Mouse (Mus musculus) forebrain, embryonic 11.5 days (tissue): ENCODE measurements around the gene Depdc1b. TPM values are rescaled to one million over a fixed set of nuclear protein-coding genes. Genes with fewer than 3 reads are reported as not detected.

Source experiments
- ATAC-seq: fragments of 200-750 bp; cut with Nextera tagmentation; replicated peaks from 2 replicates; pipeline ENCODE4 v1.8.0; 2017; ENCODE audit warnings: moderate TSS enrichment; ENCODE audit not compliant: low FRiP score
- DNase-seq: peaks from one replicate; pipeline ENCODE4 v3.0.0-alpha.2; 2017; ENCODE audit warnings: low spot score
- H3K27ac ChIP-seq: fragments of 300-500 bp; sonication (generic); 2 replicates; pipeline ENCODE4 v1.5.1; 2014; ENCODE audit warnings: low read depth, low read length
- H3K27me3 ChIP-seq: fragments of 300-500 bp; sonication (generic); 2 replicates; pipeline ENCODE4 v1.6.1; 2014; ENCODE audit warnings: mild to moderate bottlenecking, low read length, mixed read lengths; ENCODE audit not compliant: control insufficient read depth, insufficient read depth
- H3K36me3 ChIP-seq: fragments of 300-500 bp; sonication (generic); 2 replicates; pipeline ENCODE4 v1.6.1; 2014; ENCODE audit warnings: mild to moderate bottlenecking, low read length, moderate library complexity, mixed read lengths; ENCODE audit not compliant: control insufficient read depth, insufficient read depth
- H3K4me1 ChIP-seq: fragments of 300-500 bp; sonication (generic); replicated peaks from 2 replicates; pipeline ENCODE4 v1.6.1; 2014; ENCODE audit warnings: low read length, mixed read lengths; ENCODE audit not compliant: control insufficient read depth, insufficient read depth
- H3K4me2 ChIP-seq: fragments of 300-500 bp; sonication (generic); 2 replicates; pipeline ENCODE4 v1.6.1; 2014; ENCODE audit warnings: low read depth, mild to moderate bottlenecking, low read length, moderate library complexity, mixed read lengths; ENCODE audit not compliant: severe bottlenecking
- H3K4me3 ChIP-seq: fragments of 300-500 bp; sonication (generic); 2 replicates; pipeline ENCODE4 v1.5.1; 2014; ENCODE audit warnings: low read depth, low read length
- H3K9ac ChIP-seq: fragments of 300-500 bp; sonication (generic); 2 replicates; pipeline ENCODE4 v1.6.1; 2014; ENCODE audit warnings: low read length
- H3K9me3 ChIP-seq: fragments of 300-500 bp; sonication (generic); 2 replicates; pipeline ENCODE4 v1.6.1; 2016; ENCODE audit warnings: low read length, mixed read lengths; ENCODE audit not compliant: control insufficient read depth
- WGBS: fragments of 180-500 bp; shearing (Covaris S2); extraction: QIAGEN DNeasy Blood & Tissue Kit; methylation state at CpG from one replicate; pipeline ENCODE4 v1.1.7; 2014; 5-methylcytosine and 5-hydroxymethylcytosine counted together
- polyA plus RNA-seq: library from polyadenylated mRNA; unstranded; fragments of >200 nt; fragmentation: Nextera tagmentation; extraction: Ambion mirVana; gene quantifications from 2 replicates; pipeline ENCODE4 v1.2.1, GENCODE M21; 2014

Gene Depdc1b
- polyA plus RNA-seq, 1 experiment from 2014 or later = 26.1 TPM

GRCm38 (mm10) chr13:108373231-108373630 lies 57.1 kb downstream of the Depdc1b start:
- 92% methylated on average over 1 of the region's 1 CpGs for WGBS
- no peak for ATAC-seq
- Histone ChIP-seq H3K9me3 (no peaks in the 10 kb centered on the region), H3K27me3 (no peaks in the 10 kb centered on the region), H3K27ac (no peak overlapping the region), H3K4me2 (no peak overlapping the region), H3K4me3 (no peak overlapping the region), H3K36me3 (no peaks in the 10 kb centered on the region; the same call in 1 of the 2 replicates), H3K4me1 (no peaks in the 10 kb centered on the region), H3K9ac (no peak overlapping the region)
- DNase-seq = no peak

GRCm38 (mm10) chr13:108376637-108377036 lies 60.5 kb downstream of the Depdc1b start:
- Histone ChIP-seq H3K27me3 (no peaks in the 10 kb centered on the region), H3K9ac (no peak overlapping the region), H3K4me2 (no peak overlapping the region), H3K4me1 (no peaks in the 10 kb centered on the region), H3K4me3 (no peak overlapping the region), H3K9me3 (no peaks in the 10 kb centered on the region), H3K36me3 (no peaks in the 10 kb centered on the region; the same call in 1 of the 2 replicates), H3K27ac (no peak overlapping the region)
- no peak for ATAC-seq
- WGBS = 85% methylated on average over 2 of the region's 2 CpGs
- DNase-seq = no peak

- ATAC-seq = no peak
- H3K4me1 ChIP-seq = no peaks in the 10 kb centered on the region
- no peak overlapping the region for H3K9ac ChIP-seq
- H3K27ac ChIP-seq = no peak overlapping the region
- H3K4me3 ChIP-seq = no peak overlapping the region
- H3K9me3 ChIP-seq = no peaks in the 10 kb centered on the region
- H3K36me3 ChIP-seq = no peaks in the 10 kb centered on the region; the same call in 1 of the 2 replicates
- DNase-seq = no peak
- no peaks in the 10 kb centered on the region for H3K27me3 ChIP-seq
- H3K4me2 ChIP-seq = no peak overlapping the region
- 92% methylated on average over 3 of the region's 3 CpGs for WGBS
Observed at GRCm38 (mm10) chr13:108381161-108381560, 65.0 kb downstream of the Depdc1b start.

GRCm38 (mm10) chr13:108383051-108383450 lies 66.9 kb downstream of the Depdc1b start:
- no peak overlapping the region for H3K27ac ChIP-seq
- H3K36me3 ChIP-seq = no peaks in the 10 kb centered on the region; the same call in 1 of the 2 replicates
- no peaks in the 10 kb centered on the region for H3K9me3 ChIP-seq
- H3K4me2 ChIP-seq = no peak overlapping the region
- no peak overlapping the region for H3K9ac ChIP-seq
- WGBS = 83% methylated on average over 6 of the region's 6 CpGs
- no peaks in the 10 kb centered on the region for H3K4me1 ChIP-seq
- DNase-seq (no peak), ATAC-seq (no peak)
- no peak overlapping the region for H3K4me3 ChIP-seq
- no peaks in the 10 kb centered on the region for H3K27me3 ChIP-seq

GRCm38 (mm10) chr13:108386058-108386457 lies 69.9 kb downstream of the Depdc1b start:
- H3K27ac ChIP-seq = no peak overlapping the region

GRCm38 (mm10) chr13:108390565-108390964 lies 74.4 kb downstream of the Depdc1b start:
- Histone ChIP-seq H3K4me3 (no peak overlapping the region), H3K27me3 (no peaks in the 10 kb centered on the region), H3K9ac (no peak overlapping the region), H3K4me1 (no peaks in the 10 kb centered on the region), H3K4me2 (no peak overlapping the region), H3K36me3 (no peaks in the 10 kb centered on the region), H3K27ac (no peak overlapping the region), H3K9me3 (no peaks in the 10 kb centered on the region)
- WGBS = 4% methylated on average over 1 of the region's 1 CpGs
- DNase-seq (peak; percentile 60), ATAC-seq (peak; percentile 53)

More at GRCm38 (mm10) chr13:108386058-108386457, 69.9 kb downstream of the Depdc1b start:
- ATAC-seq (no peak), DNase-seq (no peak)
- no peak overlapping the region for H3K4me2 ChIP-seq
- H3K27me3 ChIP-seq = no peaks in the 10 kb centered on the region
- no peaks in the 10 kb centered on the region; the same call in 1 of the 2 replicates for H3K36me3 ChIP-seq
- H3K4me1 ChIP-seq = no peaks in the 10 kb centered on the region
- no peak overlapping the region for H3K9ac ChIP-seq
- WGBS = 93% methylated on average over 9 of the region's 9 CpGs
- H3K4me3 ChIP-seq = no peak overlapping the region
- H3K9me3 ChIP-seq = no peaks in the 10 kb centered on the region

GRCm38 (mm10) chr13:108403197-108403596 lies 87.1 kb downstream of the Depdc1b start:
- H3K4me2 ChIP-seq = no peak overlapping the region
- no peaks in the 10 kb centered on the region for H3K9me3 ChIP-seq
- 89% methylated on average over 5 of the region's 5 CpGs for WGBS
- ATAC-seq = no peak
- H3K27ac ChIP-seq = no peak overlapping the region
- H3K27me3 ChIP-seq = no peaks in the 10 kb centered on the region
- no peak for DNase-seq
- no peak overlapping the region for H3K9ac ChIP-seq
- no peaks in the 10 kb centered on the region for H3K4me1 ChIP-seq
- H3K36me3 ChIP-seq = no peaks in the 10 kb centered on the region
- H3K4me3 ChIP-seq = no peak overlapping the region

- Histone ChIP-seq H3K9ac (no peak overlapping the region), H3K27ac (no peak overlapping the region), H3K36me3 (no peaks in the 10 kb centered on the region), H3K4me3 (no peak overlapping the region), H3K9me3 (no peaks in the 10 kb centered on the region), H3K4me1 (no peaks in the 10 kb centered on the region), H3K27me3 (no peaks in the 10 kb centered on the region), H3K4me2 (no peak overlapping the region)
- WGBS = 91% methylated on average over 4 of the region's 4 CpGs
- DNase-seq (no peak), ATAC-seq (no peak)
Observed at GRCm38 (mm10) chr13:108404372-108404771, 88.2 kb downstream of the Depdc1b start.

GRCm38 (mm10) chr13:108415464-108415863 lies 99.3 kb downstream of the Depdc1b start:
- Histone ChIP-seq H3K4me2 (no peak overlapping the region), H3K36me3 (no peaks in the 10 kb centered on the region), H3K27ac (no peak overlapping the region), H3K9me3 (no peaks in the 10 kb centered on the region), H3K4me1 (no peaks in the 10 kb centered on the region), H3K4me3 (no peak overlapping the region), H3K9ac (no peak overlapping the region), H3K27me3 (no peaks in the 10 kb centered on the region)
- 83% methylated on average over 2 of the region's 2 CpGs for WGBS
- ATAC-seq (no peak), DNase-seq (no peak)
